Mouse (Mus musculus) skeletal muscle tissue, postnatal 0 days (tissue): ENCODE results near the gene Thpo. TPM values are rescaled to one million over a fixed set of nuclear protein-coding genes. Genes with fewer than 3 reads are reported as not detected.

Experiments used
- polyA plus RNA-seq: library from polyadenylated mRNA; unstranded; fragments of >200 nt; fragmentation: Nextera tagmentation; extraction: Ambion mirVana; gene quantifications from 2 replicates; pipeline ENCODE4 v1.2.1, GENCODE M21; 2015

The Thpo gene
- polyA plus RNA-seq: 0.77 and 0.82 TPM in 2 replicates

DNA sequence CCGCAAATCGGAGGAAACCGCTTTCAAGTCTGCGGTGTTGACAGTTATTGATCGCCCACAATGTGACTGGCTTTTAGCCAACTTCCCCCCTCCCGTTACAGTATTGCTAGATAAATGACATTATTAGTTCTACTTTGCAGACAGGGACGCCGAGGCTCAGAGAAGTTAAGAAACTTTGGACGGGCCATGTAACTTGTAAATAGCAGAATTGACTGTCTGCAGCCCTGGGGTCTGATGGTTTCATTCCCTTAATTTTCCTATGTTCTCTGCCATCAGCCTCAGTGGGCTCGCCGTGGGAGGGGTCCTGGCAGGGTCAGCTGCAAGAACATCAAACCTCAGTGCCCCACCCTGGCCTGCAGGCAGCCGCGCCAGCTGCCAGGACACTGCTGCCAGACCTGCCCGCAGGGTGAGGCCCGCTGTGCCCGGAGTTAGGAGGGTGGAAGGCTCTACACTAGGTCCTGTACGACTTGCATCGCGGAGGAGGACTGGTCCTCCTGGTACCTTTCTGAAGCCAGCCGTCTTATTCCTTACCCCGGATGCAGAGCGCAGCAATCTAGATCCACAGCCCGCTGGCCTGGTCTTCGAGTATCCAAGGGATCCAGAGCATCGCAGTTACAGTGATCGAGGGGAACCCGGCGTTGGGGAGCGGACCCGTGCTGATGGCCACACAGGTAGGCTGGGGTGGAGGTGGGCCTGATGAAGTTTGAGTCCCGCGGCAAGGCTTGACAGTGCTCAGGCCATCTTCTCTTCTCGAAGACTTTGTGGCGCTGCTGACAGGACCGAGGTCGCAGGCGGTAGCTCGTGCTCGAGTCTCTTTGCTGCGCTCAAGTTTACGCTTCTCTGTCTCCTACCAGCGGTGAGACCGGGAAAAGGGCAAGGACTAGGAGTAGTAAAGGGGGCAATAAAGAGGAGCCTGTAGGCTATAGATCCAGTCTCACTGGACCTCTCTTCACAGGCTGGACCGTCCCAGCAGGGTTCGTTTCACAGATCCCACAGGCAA is at the start of gene Thpo:
Thpo (minus strand) TSS at position 781 of the 1,000 bp plus-strand sequence.

GRCm38 (mm10) chr16:20732925-20733730 is 1.2 kb downstream of the Thpo start, which contains the start of gene Chrd:
TSS of gene Chrd (plus strand) at chr16:20733127.

GRCm38 (mm10) chr16:20717181-20717977 is 16.9 kb downstream of the Thpo start, which contains the start of the genes Polr2h and Clcn2:
TSS of gene Polr2h (plus strand) at chr16:20717665.
TSS of gene Clcn2 (minus strand) at chr16:20717746.

DNA sequence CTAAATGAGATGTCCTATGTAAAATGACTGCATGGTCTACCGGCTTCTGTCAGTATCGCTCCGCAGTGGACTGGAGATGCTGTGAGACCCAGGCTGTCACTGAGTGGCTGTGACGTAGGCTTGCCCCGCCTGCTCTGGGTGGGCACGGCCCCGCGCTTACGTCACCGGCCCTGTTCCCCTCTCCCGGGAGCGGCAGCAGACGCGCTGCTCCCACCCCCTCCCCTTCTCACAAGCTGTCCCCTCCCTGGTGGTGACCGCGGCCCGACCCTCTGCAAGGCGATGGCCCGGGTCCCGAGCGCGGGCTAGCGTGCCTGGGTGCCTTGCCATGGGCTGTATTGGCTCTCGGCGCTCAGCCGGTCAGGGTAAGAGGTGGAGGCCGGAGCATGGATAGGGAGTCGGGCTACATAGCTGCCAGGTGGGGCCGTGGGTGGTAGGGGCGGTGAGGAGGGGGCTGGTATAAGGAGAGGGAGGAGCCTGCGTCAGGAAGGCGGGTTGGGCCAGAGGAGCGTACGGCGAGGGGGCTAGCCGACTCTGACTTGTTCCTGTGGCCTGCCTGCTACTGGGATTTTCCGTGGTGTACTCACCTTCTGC is 41.1 kb downstream of the Thpo start, which contains the start of gene Fam131a:
Fam131a (plus strand) TSS at position 131 of the 591 bp plus-strand sequence.

Other genes starting within 250 kb of the Thpo start
- gene Eif2b5, start 235.7 kb downstream of the Thpo start, polyA plus RNA-seq: 53.9 and 55.8 TPM in 2 replicates
- 12.8 and 13.1 TPM in 2 replicates for gene Dvl3, start 217.5 kb downstream of the Thpo start, polyA plus RNA-seq
- 301 and 348 TPM in 2 replicates for gene Ap2m1, start 199.0 kb downstream of the Thpo start, polyA plus RNA-seq
- 48.5 and 53.1 TPM in 2 replicates for gene Abcf3, start 185.9 kb downstream of the Thpo start, polyA plus RNA-seq
- gene Vwa5b2, start 145.0 kb downstream of the Thpo start, polyA plus RNA-seq: 0.16 and 0.21 TPM in 2 replicates
- 13.6 and 14.7 TPM in 2 replicates for gene Eef1akmt4, start 122.9 kb downstream of the Thpo start, polyA plus RNA-seq
- gene Gm49333, start 122.9 kb downstream of the Thpo start, polyA plus RNA-seq: not detected in 2 replicates
- gene Alg3, start 122.8 kb downstream of the Thpo start, polyA plus RNA-seq: 14.1 and 15.4 TPM in 2 replicates
- gene Camk2n2, start 113.2 kb downstream of the Thpo start, polyA plus RNA-seq: 0.26 and 0.69 TPM in 2 replicates
- 0.35 and 0.40 TPM in 2 replicates for gene Ece2, start 104.7 kb downstream of the Thpo start, polyA plus RNA-seq
- gene Psmd2, start 82.9 kb downstream of the Thpo start, polyA plus RNA-seq: 177 and 191 TPM in 2 replicates
- gene Eif4g1, start 66.2 kb downstream of the Thpo start, polyA plus RNA-seq: 87.6 and 96.4 TPM in 2 replicates
- 49.8 and 52.6 TPM in 2 replicates for gene Fam131a, start 41.3 kb downstream of the Thpo start, polyA plus RNA-seq
- 42.0 and 46.2 TPM in 2 replicates for gene Polr2h, start 16.8 kb downstream of the Thpo start, polyA plus RNA-seq
- gene Clcn2, start 16.8 kb downstream of the Thpo start, polyA plus RNA-seq: 2.1 and 2.7 TPM in 2 replicates
- 4.6 and 5.1 TPM in 2 replicates for gene Chrd, start 1.4 kb downstream of the Thpo start, polyA plus RNA-seq